Mouse (Mus musculus): ENCODE data around the gene Cacna2d3. TPM values are rescaled to one million over a fixed set of nuclear protein-coding genes. Genes with fewer than 3 reads are reported as not detected.

Gene Cacna2d3
- polyA plus RNA-seq, 1 experiment from 2014 or later: not detected

GRCm38 (mm10) chr14:29323718-29324429, 397.8 kb downstream of the Cacna2d3 start:
- Histone ChIP-seq H3K9ac (replicated peaks) (no peak overlapping the region), H3K4me3 (ENCODE audit: low read depth, low read length) (no peak overlapping the region), H3K27me3 (ENCODE audit: insufficient read depth, low read length) (no peaks in the 10 kb centered on the region), H3K36me3 (replicated peaks; ENCODE audit: insufficient read depth, low read length) (no peaks in the 10 kb centered on the region), H3K27ac (ENCODE audit: low read depth) (no peak overlapping the region), H3K4me2 (ENCODE audit: low read depth, low read length) (no peak overlapping the region), H3K9me3 (ENCODE audit: low read length) (no peaks in the 10 kb centered on the region), H3K4me1 (ENCODE audit: insufficient read depth) (no peaks in the 10 kb centered on the region)
- TF ChIP-seq EP300 (IDR thresholded peaks at IDR 0.05; ENCODE audit: low read depth): no peak
- no peak for TF ChIP-seq CTCF (IDR thresholded peaks at IDR 0.05; ENCODE audit: low read depth)
- ATAC-seq (no peak), DNase-seq (no peak)
- WGBS (ENCODE audit: insufficient replicate concordance): 81% methylated on average over 9 of the region's 9 CpGs

- DNase-seq: no peak
- Histone ChIP-seq H3K4me3 (ENCODE audit: low read depth, low read length) (no peak overlapping the region), H3K27ac (ENCODE audit: low read depth) (no peak overlapping the region), H3K36me3 (replicated peaks; ENCODE audit: insufficient read depth, low read length) (no peaks in the 10 kb centered on the region), H3K4me2 (ENCODE audit: low read depth, low read length) (no peak overlapping the region), H3K4me1 (ENCODE audit: insufficient read depth) (no peaks in the 10 kb centered on the region), H3K9me3 (ENCODE audit: low read length) (no peaks in the 10 kb centered on the region), H3K9ac (replicated peaks) (no peak overlapping the region), H3K27me3 (ENCODE audit: insufficient read depth, low read length) (no peaks in the 10 kb centered on the region)
- ATAC-seq: no peak
- 72% methylated on average over 2 of the region's 2 CpGs for WGBS (ENCODE audit: insufficient replicate concordance)
- no peak for TF ChIP-seq CTCF (IDR thresholded peaks at IDR 0.05; ENCODE audit: low read depth)
- TF ChIP-seq EP300 (IDR thresholded peaks at IDR 0.05; ENCODE audit: low read depth): no peak
Observed at GRCm38 (mm10) chr14:29313431-29313830, 408.2 kb downstream of the Cacna2d3 start.

GRCm38 (mm10) chr14:29305623-29306022, 416.0 kb downstream of the Cacna2d3 start:
- Histone ChIP-seq H3K4me1 (ENCODE audit: insufficient read depth) (no peaks in the 10 kb centered on the region), H3K9me3 (ENCODE audit: low read length) (no peaks in the 10 kb centered on the region), H3K27me3 (ENCODE audit: insufficient read depth, low read length) (no peaks in the 10 kb centered on the region), H3K4me2 (ENCODE audit: low read depth, low read length) (no peak overlapping the region), H3K36me3 (replicated peaks; ENCODE audit: insufficient read depth, low read length) (no peaks in the 10 kb centered on the region), H3K4me3 (ENCODE audit: low read depth, low read length) (no peak overlapping the region), H3K9ac (replicated peaks) (no peak overlapping the region), H3K27ac (ENCODE audit: low read depth) (no peak overlapping the region)
- no peak for TF ChIP-seq CTCF (IDR thresholded peaks at IDR 0.05; ENCODE audit: low read depth)
- no peak for TF ChIP-seq EP300 (IDR thresholded peaks at IDR 0.05; ENCODE audit: low read depth)
- no peak for DNase-seq
- ATAC-seq: no peak
- 74% methylated on average over 9 of the region's 9 CpGs for WGBS (ENCODE audit: insufficient replicate concordance)

GRCm38 (mm10) chr14:29296185-29296754, 425.4 kb downstream of the Cacna2d3 start:
- WGBS (ENCODE audit: insufficient replicate concordance): 81% methylated on average over 2 of the region's 2 CpGs
- Histone ChIP-seq H3K27me3 (ENCODE audit: insufficient read depth, low read length) (no peaks in the 10 kb centered on the region), H3K36me3 (replicated peaks; ENCODE audit: insufficient read depth, low read length) (no peaks in the 10 kb centered on the region), H3K4me3 (ENCODE audit: low read depth, low read length) (no peak overlapping the region), H3K27ac (ENCODE audit: low read depth) (no peak overlapping the region), H3K4me2 (ENCODE audit: low read depth, low read length) (no peak overlapping the region), H3K4me1 (ENCODE audit: insufficient read depth) (no peaks in the 10 kb centered on the region), H3K9me3 (ENCODE audit: low read length) (no peaks in the 10 kb centered on the region), H3K9ac (replicated peaks) (no peak overlapping the region)
- TF ChIP-seq EP300 (IDR thresholded peaks at IDR 0.05; ENCODE audit: low read depth): no peak
- no peak for TF ChIP-seq CTCF (IDR thresholded peaks at IDR 0.05; ENCODE audit: low read depth)
- no peak for DNase-seq
- no peak for ATAC-seq

- H3K36me3 ChIP-seq (replicated peaks; ENCODE audit: insufficient read depth, low read length): no peaks in the 10 kb centered on the region
- H3K27ac ChIP-seq (ENCODE audit: low read depth): no peak overlapping the region
- ATAC-seq (no peak), DNase-seq (no peak)
- no peaks in the 10 kb centered on the region for H3K9me3 ChIP-seq (ENCODE audit: low read length)
- TF ChIP-seq EP300 (IDR thresholded peaks at IDR 0.05; ENCODE audit: low read depth) (no peak), CTCF (IDR thresholded peaks at IDR 0.05; ENCODE audit: low read depth) (no peak)
- H3K27me3 ChIP-seq (ENCODE audit: insufficient read depth, low read length): no peaks in the 10 kb centered on the region
- H3K4me3 ChIP-seq (ENCODE audit: low read depth, low read length): no peak overlapping the region
- H3K4me1 ChIP-seq (ENCODE audit: insufficient read depth): no peaks in the 10 kb centered on the region
- no peak overlapping the region for H3K9ac ChIP-seq (replicated peaks)
- WGBS (ENCODE audit: insufficient replicate concordance): 80% methylated on average over 1 of the region's 1 CpGs
- no peak overlapping the region for H3K4me2 ChIP-seq (ENCODE audit: low read depth, low read length)
Observed at GRCm38 (mm10) chr14:29278901-29279300, 442.8 kb downstream of the Cacna2d3 start.

GRCm38 (mm10) chr14:29278401-29278800, 443.3 kb downstream of the Cacna2d3 start:
- ATAC-seq: no peak
- H3K27ac ChIP-seq (ENCODE audit: low read depth): no peak overlapping the region
- no peak overlapping the region for H3K4me2 ChIP-seq (ENCODE audit: low read depth, low read length)

More at GRCm38 (mm10) chr14:29278401-29278800, 443.3 kb downstream of the Cacna2d3 start:
- Histone ChIP-seq H3K9me3 (ENCODE audit: low read length) (no peaks in the 10 kb centered on the region), H3K4me1 (ENCODE audit: insufficient read depth) (no peaks in the 10 kb centered on the region), H3K36me3 (replicated peaks; ENCODE audit: insufficient read depth, low read length) (no peaks in the 10 kb centered on the region), H3K9ac (replicated peaks) (no peak overlapping the region), H3K27me3 (ENCODE audit: insufficient read depth, low read length) (no peaks in the 10 kb centered on the region), H3K4me3 (ENCODE audit: low read depth, low read length) (no peak overlapping the region)
- no peak for TF ChIP-seq CTCF (IDR thresholded peaks at IDR 0.05; ENCODE audit: low read depth)
- no peak for TF ChIP-seq EP300 (IDR thresholded peaks at IDR 0.05; ENCODE audit: low read depth)
- 63% methylated on average over 2 of the region's 2 CpGs for WGBS (ENCODE audit: insufficient replicate concordance)
- no peak for DNase-seq

Data from liver, postnatal 0 days (tissue).